Comparison of ENCODE assay signal across 8 mouse cellular contexts in the genomic region with DNA sequence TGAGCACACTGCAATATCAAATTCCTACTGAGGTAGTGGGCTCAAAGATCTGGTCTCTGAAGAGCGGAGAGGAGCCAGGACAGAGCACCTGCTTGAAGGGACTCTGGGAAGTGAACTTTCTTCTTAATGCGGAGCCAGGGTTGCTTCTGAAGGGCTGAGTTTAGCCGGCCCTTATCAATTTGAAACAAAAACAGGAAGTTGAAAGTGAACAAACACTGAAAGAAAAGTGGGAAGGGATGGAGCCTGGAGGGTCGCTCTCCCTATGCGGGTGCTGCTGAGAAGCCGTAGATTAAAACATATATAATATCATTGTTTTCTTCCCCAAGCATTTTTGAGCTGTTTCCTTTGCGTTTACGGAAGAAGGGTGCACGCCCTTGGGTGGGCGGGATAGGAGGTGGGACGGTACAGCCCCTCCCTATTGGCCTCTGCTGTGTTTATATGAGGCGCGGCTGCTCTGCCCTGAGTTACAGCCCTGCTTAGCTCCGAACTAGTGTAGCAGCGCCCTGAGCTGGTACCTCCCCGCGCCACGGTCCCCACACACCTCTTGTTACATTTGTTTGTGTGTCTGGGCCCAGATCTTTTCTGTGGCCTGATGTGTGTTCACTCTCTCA. TPM values are rescaled to one million over a fixed set of nuclear protein-coding genes. Genes with fewer than 3 reads are reported as not detected.
DNase-seq lines count a peak whose midpoint lies in the region; ATAC-seq and TF ChIP-seq lines count a peak whose summit lies in the region.

A gene (plus strand): TSS at position 414 of the 611 bp plus-strand sequence.

- H3K4me1 ChIP-seq in MEL (ENCODE audit: control insufficient read depth in 1 of 2, insufficient read depth in 2 of 2, low read length in 2 of 2) = peaks cover 2 to 12% of the 10 kb centered on the region in 2 experiments; a peak in 3 of 4 replicates
- H3K4me1 ChIP-seq in intestine, postnatal 0 days (replicated peaks; ENCODE audit: control insufficient read depth, insufficient read depth, low read length) = peaks cover 10% of the 10 kb centered on the region
- H3K4me1 ChIP-seq in lung, adult 2 months (ENCODE audit: control insufficient read depth, insufficient read depth, low read length) = no peaks in the 10 kb centered on the region
- H3K4me1 ChIP-seq in neural tube, embryonic 14.5 days (ENCODE audit: control insufficient read depth, insufficient read depth, low read length) = no peaks in the 10 kb centered on the region

- TF ChIP-seq RAD21 in MEL (IDR thresholded peaks at IDR 0.05; ENCODE audit: low read depth, low read length) = no peak; the same call in 1 of the 2 replicates

- peak; percentile 83 for ATAC-seq in intestine, postnatal 0 days
- ATAC-seq in neural tube, embryonic 14.5 days (ENCODE audit: low read depth) = peak; percentile 70; the same call in 1 of the 2 replicates

- peak within 1 kb of the TSS; percentile 65 to 82 for H3K4me3 ChIP-seq in MEL (ENCODE audit: control insufficient read depth in 1 of 2, insufficient read depth in 1 of 2, low read depth in 2 of 2, low read length in 2 of 2)
- peak within 1 kb of the TSS; percentile 47 for H3K4me3 ChIP-seq in intestine, postnatal 0 days (ENCODE audit: low read depth, low read length)
- H3K4me3 ChIP-seq in lung, adult 2 months (replicated peaks; ENCODE audit: extremely low read depth, low read depth, low read length) = peak within 1 kb of the TSS; percentile 80
- peak within 1 kb of the TSS; percentile 19; the same call in 1 of the 2 replicates for H3K4me3 ChIP-seq in neural tube, embryonic 14.5 days (ENCODE audit: low read depth, low read length)

- peaks cover 11% of the 10 kb centered on the region in 2 experiments for H3K27me3 ChIP-seq in MEL (ENCODE audit: control insufficient read depth in 1 of 2, insufficient read depth in 2 of 2, low read length in 2 of 2)
- no peaks in the 10 kb centered on the region for H3K27me3 ChIP-seq in intestine, postnatal 0 days (replicated peaks; ENCODE audit: control insufficient read depth, insufficient read depth, low read length)
- no peaks in the 10 kb centered on the region for H3K27me3 ChIP-seq in neural tube, embryonic 14.5 days (ENCODE audit: control insufficient read depth, insufficient read depth, low read length)

- H3K9me3 ChIP-seq in MEL (replicated peaks; ENCODE audit: insufficient read depth, low read length) = no peaks in the 10 kb centered on the region
- H3K9me3 ChIP-seq in intestine, postnatal 0 days (ENCODE audit: control insufficient read depth) = no peaks in the 10 kb centered on the region
- H3K9me3 ChIP-seq in neural tube, embryonic 14.5 days (ENCODE audit: control insufficient read depth, low read length) = no peaks in the 10 kb centered on the region

- H3K9ac ChIP-seq in MEL (ENCODE audit: control insufficient read depth, low read depth, low read length, poor library complexity, severe bottlenecking) = peak within 1 kb of the TSS; percentile 48
- peak within 1 kb of the TSS; percentile 31 for H3K9ac ChIP-seq in intestine, postnatal 0 days (ENCODE audit: low read depth, low read length)
- H3K9ac ChIP-seq in neural tube, embryonic 14.5 days (replicated peaks; ENCODE audit: low read depth, low read length) = no peak within 1 kb of the TSS

- peak; percentile 95 for DNase-seq in MEL (ENCODE audit: low read depth, low spot score)
- DNase-seq in embryo, embryonic 10 days (ENCODE audit: low spot score) = peak; percentile 65
- peak; percentile 99 for DNase-seq in heart, adult 11 months
- peak; percentile 81 for DNase-seq in lung, adult 2 months
- DNase-seq in thymus, postnatal 25 days = peak; percentile 81
- no peak for DNase-seq in right cerebral cortex, postnatal 4 days

- 1% methylated on average over 18 of the region's 18 CpGs for WGBS in intestine, postnatal 0 days
- 2% methylated on average over 18 of the region's 18 CpGs for WGBS in lung, adult 2 months
- 6% methylated on average over 18 of the region's 18 CpGs for WGBS in neural tube, embryonic 14.5 days

- peaks cover 0 to 6% of the 10 kb centered on the region in 2 experiments; a peak in 2 of 4 replicates for H3K36me3 ChIP-seq in MEL (ENCODE audit: control insufficient read depth in 1 of 2, insufficient read depth in 2 of 2, low read length in 2 of 2)
- H3K36me3 ChIP-seq in intestine, postnatal 0 days (ENCODE audit: control insufficient read depth, insufficient read depth) = no peaks in the 10 kb centered on the region
- H3K36me3 ChIP-seq in neural tube, embryonic 14.5 days (ENCODE audit: control insufficient read depth, insufficient read depth, low read length) = no peaks in the 10 kb centered on the region

- H3K79me2 ChIP-seq in MEL (ENCODE audit: control insufficient read depth, insufficient read depth, low read length, poor library complexity) = no peaks in the 10 kb centered on the region

- peak within 1 kb of the TSS; percentile 72 for H3K4me2 ChIP-seq in intestine, postnatal 0 days (replicated peaks; ENCODE audit: low read depth)
- peak within 1 kb of the TSS; percentile 44 for H3K4me2 ChIP-seq in neural tube, embryonic 14.5 days (ENCODE audit: low read depth, low read length)

- TF ChIP-seq POLR2A in MEL (IDR thresholded peaks at IDR 0.05; ENCODE audit: control insufficient read depth in 1 of 2, insufficient read depth in 1 of 2, low read depth in 1 of 2, low read length in 2 of 2, poor library complexity in 1 of 2) = 0 out of 4 replicates have a peak, but pooled peaks of 1 of the 2 experiments have one; percentile 46
- TF ChIP-seq POLR2A in lung, adult 2 months (IDR thresholded peaks at IDR 0.05; ENCODE audit: borderline replicate concordance, extremely low read depth, low read depth, low read length) = peak; percentile 95; the same call in 1 of the 2 replicates

- TF ChIP-seq CTCF in MEL (IDR thresholded peaks at IDR 0.05 in 2 of 3, conservative IDR thresholded peaks at IDR 0.05 in 1 of 3; ENCODE audit: control insufficient read depth in 1 of 3, insufficient read depth in 1 of 3, low read depth in 2 of 3, low read length in 3 of 3, poor library complexity in 1 of 3, severe bottlenecking in 1 of 3) = no peak
- TF ChIP-seq CTCF in intestine, postnatal 0 days (IDR thresholded peaks at IDR 0.05; ENCODE audit: low read depth) = no peak
- no peak for TF ChIP-seq CTCF in lung, adult 2 months (IDR thresholded peaks at IDR 0.05; ENCODE audit: insufficient read depth, low read length)

- H3K27ac ChIP-seq in MEL (ENCODE audit: control insufficient read depth, low read depth, low read length) = peak within 1 kb of the TSS; percentile 45
- H3K27ac ChIP-seq in intestine, postnatal 0 days (ENCODE audit: low read depth, low read length) = peak within 1 kb of the TSS; percentile 74
- no peak within 1 kb of the TSS for H3K27ac ChIP-seq in neural tube, embryonic 14.5 days (ENCODE audit: low read depth, low read length)

- peak; percentile 43 to 68; a peak in 3 of 4 replicates for TF ChIP-seq EP300 in MEL (IDR thresholded peaks at IDR 0.05; ENCODE audit: low read depth in 1 of 2, low read length in 2 of 2)

TF ChIP-seq in MEL, 35 proteins besides CTCF, POLR2A, EP300 and RAD21:
- TF ChIP-seq UBTF (IDR thresholded peaks at IDR 0.05; ENCODE audit: borderline replicate concordance, insufficient read depth, low read depth, low read length) (no peak), NELFE (IDR thresholded peaks at IDR 0.05; ENCODE audit: low read depth, low read length) (peak; percentile 46), MXI1 (IDR thresholded peaks at IDR 0.05; ENCODE audit: low read depth, low read length) (peak; percentile 73), SMC3 (IDR thresholded peaks at IDR 0.05; ENCODE audit: low read depth, low read length) (no peak), TBP (IDR thresholded peaks at IDR 0.05; ENCODE audit: low read depth, low read length) (peak; percentile 82), TAL1 (IDR thresholded peaks at IDR 0.05; ENCODE audit: low read length) (no peak), ZNF384 (IDR thresholded peaks at IDR 0.05; ENCODE audit: low read depth, low read length) (peak; percentile 5; the same call in 1 of the 2 replicates), ELF1 (IDR thresholded peaks at IDR 0.05; ENCODE audit: low read depth, low read length) (peak; percentile 90), ZMIZ1 (IDR thresholded peaks at IDR 0.05; ENCODE audit: low read depth, low read length) (peak; percentile 76), MYC (IDR thresholded peaks at IDR 0.05; ENCODE audit: low read depth, low read length) (peak; percentile 45; the same call in 1 of the 2 replicates), TCF12 (IDR thresholded peaks at IDR 0.05; ENCODE audit: low read depth, low read length) (peak; percentile 48; the same call in 1 of the 2 replicates), KAT2A (conservative IDR thresholded peaks at IDR 0.05; ENCODE audit: low read depth, low read length) (no peak), HCFC1 (IDR thresholded peaks at IDR 0.05; ENCODE audit: low read depth, low read length) (peak; percentile 71; the same call in 1 of the 2 replicates), RCOR1 (IDR thresholded peaks at IDR 0.05; ENCODE audit: low read depth, low read length) (peak; percentile 52; the same call in 1 of the 2 replicates), MAFK (IDR thresholded peaks at IDR 0.05; ENCODE audit: borderline replicate concordance, low read depth, low read length) (no peak; the same call in 1 of the 2 replicates), GATA1 (IDR thresholded peaks at IDR 0.05; ENCODE audit: low read depth, low read length) (peak; percentile 67), BHLHE40 (IDR thresholded peaks at IDR 0.05; ENCODE audit: borderline replicate concordance, low read depth, low read length) (0 out of 2 replicates have a peak, but pooled peaks have one; percentile 18), MEF2A (IDR thresholded peaks at IDR 0.05; ENCODE audit: extremely low read depth, insufficient replicate concordance, low read depth, low read length, poor library complexity, severe bottlenecking) (no peak), MAZ (IDR thresholded peaks at IDR 0.05; ENCODE audit: low read depth, low read length) (peak; percentile 43; the same call in 1 of the 2 replicates), ETS1 (IDR thresholded peaks at IDR 0.05; ENCODE audit: low read depth, low read length) (peak; percentile 55; the same call in 1 of the 2 replicates), MAX (IDR thresholded peaks at IDR 0.05; ENCODE audit: low read length) (peak; percentile 82), SIN3A (IDR thresholded peaks at IDR 0.05; ENCODE audit: low read length) (peak; percentile 97), POLR2AphosphoS2 (IDR thresholded peaks at IDR 0.05; ENCODE audit: low read length) (no peak), ZC3H11A (IDR thresholded peaks at IDR 0.05; ENCODE audit: low read depth, low read length) (no peak)

RNA-seq across cellular contexts. Expression of the gene that starts here (rescaled TPM):
- 0.12 and 0.16 TPM in 2 replicates for total RNA-seq in MEL (2012; rRNA removed)
- under 1 TPM in 1 of 2 experiments, not detected in 1; 0.39 TPM for polyA plus RNA-seq in MEL (2012; ENCODE audit: insufficient read depth in 1 of 2, insufficient read length in 2 of 2, low read depth in 1 of 2, low replicate concordance in 2 of 2, missing spikeins in 1 of 2)
- polyA plus RNA-seq in intestine, postnatal 0 days (2015; fragmentation: Nextera tagmentation; extraction: Ambion mirVana) = 91.9 and 94.6 TPM in 2 replicates
- polyA plus RNA-seq in lung, adult 2 months (2012; rRNA removed) = 8.0 and 15.1 TPM in 2 replicates
- 0.32 and 0.46 TPM in 2 replicates for polyA plus RNA-seq in neural tube, embryonic 14.5 days (2014; fragmentation: Nextera tagmentation; extraction: Ambion mirVana)

Comparison
In these comparisons a context has a peak if more than half of its experiments do, and no peak if none do; other contexts are left out.
1. Peak in DNase-seq, H3K4me3 ChIP-seq, H3K27ac ChIP-seq and H3K9ac ChIP-seq in MEL; RNA of the gene not detected or under 1 TPM.
2. Peak in ATAC-seq, H3K4me3 ChIP-seq and H3K4me2 ChIP-seq in neural tube, embryonic 14.5 days; RNA of the gene not detected or under 1 TPM.
3. H3K4me3 ChIP-seq: peak in every context shown above with its lines; median percentile 80 in lung, adult 2 months; 74 in MEL; 47 in intestine, postnatal 0 days; 19 in neural tube, embryonic 14.5 days.